In genomic region chr7:66184026-66184425, GRCm38 (mm10) we compare ENCODE assay signal across 30 mouse cellular contexts.
DNase-seq lines count a peak whose midpoint lies in the region; ATAC-seq and TF ChIP-seq lines count a peak whose summit lies in the region.
"Had no signal": no experiment of that assay in that cellular context is flagged by ENCODE, and none has a peak within 500 bp of the region (broad histone marks: within the 10 kb centered on the region; RNA-seq: fewer than 3 reads in every experiment).

No protein-coding gene starts in this region.

- DNase-seq in heart, adult 11 months: peak; percentile 67
- DNase-seq in heart, adult 9 months (ENCODE audit: low spot score in 2 of 2): no peak
- no peak for DNase-seq in liver, embryonic 13.5 days
- peak; percentile 2 for DNase-seq in midbrain, embryonic 11.5 days (ENCODE audit: low spot score, missing footprints)
- no peak for DNase-seq in gastrocnemius, postnatal 10 days
- DNase-seq: adrenal gland, adult 2 months; adrenal gland, postnatal 14 days; cerebellum, adult 11-12 months; cerebellum, adult 8-10 months; cerebellum, postnatal 10 days; cerebellum, postnatal 36 days; embryo, embryonic 11 days; forebrain, postnatal 0 days; gastrocnemius, adult 2 months; gastrocnemius, postnatal 25 days; heart, adult 2 months; heart, postnatal 10 days; heart, postnatal 4 days had no signal

- H3K9me3 ChIP-seq in liver, embryonic 13.5 days (replicated peaks): no peaks in the 10 kb centered on the region
- no peaks in the 10 kb centered on the region; the same call in 1 of the 2 replicates for H3K9me3 ChIP-seq in liver, embryonic 12.5 days (replicated peaks)
- H3K9me3 ChIP-seq in midbrain, embryonic 11.5 days (ENCODE audit: control insufficient read depth, low read length): no peaks in the 10 kb centered on the region
- no peaks in the 10 kb centered on the region for H3K9me3 ChIP-seq in midbrain, embryonic 16.5 days (replicated peaks; ENCODE audit: control insufficient read depth, low read length, poor library complexity, severe bottlenecking)
- H3K9me3 ChIP-seq: embryonic facial prominence, embryonic 13.5 days; forebrain, embryonic 13.5 days; heart, embryonic 15.5 days had no signal

- no peak for TF ChIP-seq POLR2A in small intestine, adult 2 months (IDR thresholded peaks at IDR 0.05; ENCODE audit: low read depth, low read length)

- no peaks in the 10 kb centered on the region for H3K36me3 ChIP-seq in liver, embryonic 13.5 days
- H3K36me3 ChIP-seq in liver, embryonic 12.5 days: no peaks in the 10 kb centered on the region
- H3K36me3 ChIP-seq in midbrain, embryonic 11.5 days (ENCODE audit: control insufficient read depth, insufficient read depth, low read length): no peaks in the 10 kb centered on the region
- H3K36me3 ChIP-seq in midbrain, embryonic 16.5 days (ENCODE audit: control insufficient read depth, insufficient read depth, low read length): no peaks in the 10 kb centered on the region
- no peaks in the 10 kb centered on the region for H3K36me3 ChIP-seq in small intestine, adult 2 months (ENCODE audit: control insufficient read depth, insufficient read depth, low read length)
- H3K36me3 ChIP-seq: embryonic facial prominence, embryonic 10.5 days; embryonic facial prominence, embryonic 13.5 days; heart, embryonic 12.5 days; heart, embryonic 15.5 days had no signal

- WGBS in liver, embryonic 13.5 days (ENCODE audit: insufficient replicate concordance): 71% methylated on average over 4 of the region's 4 CpGs
- 72% methylated on average over 4 of the region's 4 CpGs for WGBS in liver, embryonic 12.5 days (ENCODE audit: insufficient replicate concordance)
- WGBS in midbrain, embryonic 11.5 days: 83% methylated on average over 4 of the region's 4 CpGs
- 85% methylated on average over 4 of the region's 4 CpGs for WGBS in midbrain, embryonic 16.5 days
- WGBS in small intestine, adult 2 months: 67% methylated on average over 4 of the region's 4 CpGs

- no peaks in the 10 kb centered on the region for H3K27me3 ChIP-seq in liver, embryonic 13.5 days
- H3K27me3 ChIP-seq in liver, embryonic 12.5 days (replicated peaks): no peaks in the 10 kb centered on the region
- no peaks in the 10 kb centered on the region for H3K27me3 ChIP-seq in midbrain, embryonic 11.5 days (ENCODE audit: control insufficient read depth, insufficient read depth, low read length)
- no peaks in the 10 kb centered on the region for H3K27me3 ChIP-seq in midbrain, embryonic 16.5 days (ENCODE audit: control insufficient read depth, insufficient read depth, low read depth, low read length)
- H3K27me3 ChIP-seq in small intestine, adult 2 months (ENCODE audit: control insufficient read depth, insufficient read depth, low read length): no peaks in the 10 kb centered on the region
- H3K27me3 ChIP-seq: embryonic facial prominence, embryonic 13.5 days; forebrain, embryonic 13.5 days; heart, embryonic 12.5 days; heart, embryonic 15.5 days had no signal

- no peak for ATAC-seq in liver, embryonic 13.5 days (ENCODE audit: low read depth)
- ATAC-seq in liver, embryonic 12.5 days: no peak
- ATAC-seq in midbrain, embryonic 11.5 days (ENCODE audit: low FRiP score): no peak
- no peak for ATAC-seq in midbrain, embryonic 16.5 days
- ATAC-seq: CD4-positive, CD25-positive, alpha-beta regulatory T cell, adult 4 months; forebrain, embryonic 13.5 days; forebrain, postnatal 0 days; hindbrain, postnatal 0 days had no signal

- H3K27ac ChIP-seq in liver, embryonic 13.5 days: 0 out of 2 replicates have a peak overlapping the region, but pooled peaks have one; percentile 9
- H3K27ac ChIP-seq in liver, embryonic 12.5 days: no peak overlapping the region
- no peak overlapping the region for H3K27ac ChIP-seq in midbrain, embryonic 11.5 days (ENCODE audit: low read depth, low read length)
- H3K27ac ChIP-seq in midbrain, embryonic 16.5 days (ENCODE audit: low read length): no peak overlapping the region
- H3K27ac ChIP-seq in small intestine, adult 2 months (ENCODE audit: insufficient read depth, low read depth, low read length): peak overlapping the region; percentile 26; the same call in 1 of the 2 replicates
- H3K27ac ChIP-seq: embryonic facial prominence, embryonic 10.5 days; embryonic facial prominence, embryonic 13.5 days; forebrain, embryonic 13.5 days; gastrocnemius, adult 2 months; heart, adult 2 months; heart, embryonic 15.5 days; hindbrain, embryonic 14.5 days; hindbrain, postnatal 0 days had no signal

- H3K4me3 ChIP-seq in liver, embryonic 13.5 days (replicated peaks): no peak overlapping the region
- no peak overlapping the region for H3K4me3 ChIP-seq in liver, embryonic 12.5 days
- no peak overlapping the region for H3K4me3 ChIP-seq in midbrain, embryonic 11.5 days (ENCODE audit: low read depth, low read length)
- no peak overlapping the region for H3K4me3 ChIP-seq in midbrain, embryonic 16.5 days (ENCODE audit: low read depth, low read length)
- no peak overlapping the region for H3K4me3 ChIP-seq in small intestine, adult 2 months (ENCODE audit: low read depth, low read length)
- H3K4me3 ChIP-seq: embryonic facial prominence, embryonic 10.5 days; embryonic facial prominence, embryonic 13.5 days; erythroblast, embryonic 14.5 days; forebrain, embryonic 13.5 days; gastrocnemius, adult 2 months; heart, adult 2 months; heart, embryonic 12.5 days; heart, embryonic 15.5 days had no signal

- peaks cover 62% of the 10 kb centered on the region for H3K4me1 ChIP-seq in liver, embryonic 13.5 days (replicated peaks)
- peaks cover 61% of the 10 kb centered on the region for H3K4me1 ChIP-seq in liver, embryonic 12.5 days
- H3K4me1 ChIP-seq in midbrain, embryonic 11.5 days (ENCODE audit: control insufficient read depth, insufficient read depth, low read length): no peaks in the 10 kb centered on the region
- H3K4me1 ChIP-seq in midbrain, embryonic 16.5 days (ENCODE audit: control insufficient read depth, insufficient read depth, low read length): no peaks in the 10 kb centered on the region
- no peaks in the 10 kb centered on the region for H3K4me1 ChIP-seq in small intestine, adult 2 months (ENCODE audit: control insufficient read depth, insufficient read depth, insufficient read length, low read length)

- no peak overlapping the region for H3K9ac ChIP-seq in liver, embryonic 13.5 days
- H3K9ac ChIP-seq in liver, embryonic 12.5 days: no peak overlapping the region
- no peak overlapping the region for H3K9ac ChIP-seq in midbrain, embryonic 11.5 days (ENCODE audit: low read length)
- no peak overlapping the region for H3K9ac ChIP-seq in midbrain, embryonic 16.5 days (ENCODE audit: low read depth, low read length)
- H3K9ac ChIP-seq: embryonic facial prominence, embryonic 13.5 days; forebrain, embryonic 13.5 days; forebrain, postnatal 0 days; heart, embryonic 12.5 days; heart, embryonic 15.5 days; hindbrain, embryonic 14.5 days had no signal

- H3K4me2 ChIP-seq in liver, embryonic 13.5 days: no peak overlapping the region
- H3K4me2 ChIP-seq in liver, embryonic 12.5 days: no peak overlapping the region
- H3K4me2 ChIP-seq in midbrain, embryonic 11.5 days: no peak overlapping the region
- H3K4me2 ChIP-seq in midbrain, embryonic 16.5 days (ENCODE audit: low read length): no peak overlapping the region
- H3K4me2 ChIP-seq: embryonic facial prominence, embryonic 13.5 days; forebrain, embryonic 13.5 days; heart, embryonic 12.5 days; heart, embryonic 15.5 days; hindbrain, embryonic 14.5 days had no signal

- no peak for TF ChIP-seq CTCF in small intestine, adult 2 months (IDR thresholded peaks at IDR 0.05; ENCODE audit: extremely low read depth, insufficient read length, insufficient replicate concordance, low read depth, low read length)

Comparison
In these comparisons a context has a peak if more than half of its experiments do, and no peak if none do; other contexts are left out.
1. DNase-seq: peak in heart, adult 11 months (single experiment) and midbrain, embryonic 11.5 days (single experiment); none in heart, adult 9 months (0 of 2), liver, embryonic 13.5 days (single experiment) and gastrocnemius, postnatal 10 days (single experiment).
2. H3K27ac ChIP-seq: peak in liver, embryonic 13.5 days (single experiment) and small intestine, adult 2 months (single experiment); none in liver, embryonic 12.5 days (single experiment), midbrain, embryonic 11.5 days (single experiment) and midbrain, embryonic 16.5 days (single experiment).